Mouse (Mus musculus) heart, adult 2 months (tissue): Measurements from ENCODE around the gene Ppp3ca.

Experiments used
- CTCF ChIP-seq: fragments of 200-600 bp; IDR thresholded peaks from 2 replicates; pipeline ENCODE4 v1.8.1; 2022; ENCODE audit warnings: antibody characterized with exemption, mild to moderate bottlenecking, moderate library complexity
- EP300 ChIP-seq: fragments of 200-500 bp; IDR thresholded peaks from 2 replicates; pipeline ENCODE4 v1.6.1; 2011; ENCODE audit warnings: low read depth, low read length, control low read depth; ENCODE audit not compliant: insufficient read depth

DNA sequence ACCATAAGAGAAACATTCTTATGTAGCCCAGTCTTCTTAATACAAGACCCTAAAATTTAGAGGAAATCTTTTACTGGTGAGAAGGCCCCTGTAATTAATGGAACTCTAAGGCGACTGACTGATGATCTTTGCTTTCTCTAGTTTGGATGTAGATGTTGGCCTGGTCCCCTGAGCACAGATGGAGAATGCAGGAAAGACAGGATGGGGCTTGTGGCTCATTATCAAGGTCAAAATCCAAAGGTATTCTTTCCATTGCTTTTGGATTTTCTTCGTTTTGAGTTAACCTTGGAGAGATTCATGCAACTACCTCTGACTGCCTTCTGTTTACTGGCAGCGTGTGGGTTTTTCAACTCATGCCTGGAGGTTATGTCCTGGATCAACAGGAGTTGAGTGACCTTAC lies 110.4 kb downstream of the Ppp3ca start:
- TF ChIP-seq CTCF, result no peak
- TF ChIP-seq EP300, result no peak
